Mouse (Mus musculus) olfactory bulb, adult 2 months (tissue): Measurements from ENCODE around the gene Ralgps2. TPM values are rescaled to one million over a fixed set of nuclear protein-coding genes. Genes with fewer than 3 reads are reported as not detected.

Experiments used
- H3K27ac ChIP-seq: fragments of 200-500 bp; 2 replicates; pipeline ENCODE4 v1.5.1; 2012; ENCODE audit warnings: low read depth, low read length; ENCODE audit not compliant: insufficient read depth
- H3K4me1 ChIP-seq: fragments of 200-500 bp; 2 replicates; pipeline ENCODE4 v1.6.1; 2012; ENCODE audit warnings: low read length; ENCODE audit not compliant: control insufficient read depth, insufficient read depth
- H3K4me3 ChIP-seq: fragments of 200-500 bp; 2 replicates; pipeline ENCODE4 v1.5.1; 2012; ENCODE audit warnings: mild to moderate bottlenecking, low read depth, low read length, moderate library complexity; ENCODE audit not compliant: insufficient read depth
- CTCF ChIP-seq: fragments of 200-500 bp; IDR thresholded peaks from 2 replicates; pipeline ENCODE4 v1.5.1; 2012; ENCODE audit warnings: low read depth, mild to moderate bottlenecking, low read length, moderate library complexity; ENCODE audit not compliant: insufficient read depth
- POLR2A ChIP-seq: fragments of 200-500 bp; IDR thresholded peaks from 2 replicates; pipeline ENCODE4 v1.6.1; 2012; ENCODE audit warnings: mild to moderate bottlenecking, low read depth, low read length, moderate library complexity; ENCODE audit not compliant: insufficient read depth
- WGBS: fragments of 180-500 bp; shearing (Covaris S2); methylation state at CpG from one replicate; pipeline ENCODE4 v1.1.7; 2018; 5-methylcytosine and 5-hydroxymethylcytosine counted together
- polyA plus RNA-seq: library from polyadenylated mRNA; stranded (reverse); fragments of >200 nt; gene quantifications from 2 replicates; pipeline ENCODE4 v1.2.4, GENCODE M21; 2012; ENCODE audit warnings: low replicate concordance; ENCODE audit not compliant: missing spikeins, insufficient read depth, insufficient read length

Gene Ralgps2
- polyA plus RNA-seq, 1 experiment, result not detected

DNA sequence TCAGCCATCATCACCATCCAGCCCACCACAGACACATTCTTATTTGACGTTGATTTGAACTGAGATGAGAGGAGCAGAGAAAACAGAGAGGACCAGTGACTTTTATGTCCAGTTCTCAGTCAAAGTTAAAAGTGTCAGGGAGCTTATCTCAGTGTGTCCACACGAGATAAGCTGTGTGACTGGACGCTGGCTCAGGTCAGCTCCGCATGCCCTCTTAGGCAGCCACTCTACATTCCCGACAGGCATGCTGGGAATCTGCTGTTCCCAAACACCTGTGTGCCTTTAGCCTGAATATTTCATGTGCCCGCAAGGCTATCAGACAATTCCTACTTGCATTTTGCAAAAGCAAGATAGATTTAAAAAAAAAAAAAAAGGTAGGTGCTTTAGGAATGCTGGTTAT, 125.9 kb downstream of the Ralgps2 start:
- TF ChIP-seq CTCF (no peak), POLR2A (no peak)
- WGBS, result 83% methylated on average over 6 of the region's 6 CpGs
- no peak overlapping the region for H3K27ac ChIP-seq
- no peak overlapping the region for H3K4me3 ChIP-seq
- peaks cover 5% of the 10 kb centered on the region; the same call in 1 of the 2 replicates for H3K4me1 ChIP-seq

DNA sequence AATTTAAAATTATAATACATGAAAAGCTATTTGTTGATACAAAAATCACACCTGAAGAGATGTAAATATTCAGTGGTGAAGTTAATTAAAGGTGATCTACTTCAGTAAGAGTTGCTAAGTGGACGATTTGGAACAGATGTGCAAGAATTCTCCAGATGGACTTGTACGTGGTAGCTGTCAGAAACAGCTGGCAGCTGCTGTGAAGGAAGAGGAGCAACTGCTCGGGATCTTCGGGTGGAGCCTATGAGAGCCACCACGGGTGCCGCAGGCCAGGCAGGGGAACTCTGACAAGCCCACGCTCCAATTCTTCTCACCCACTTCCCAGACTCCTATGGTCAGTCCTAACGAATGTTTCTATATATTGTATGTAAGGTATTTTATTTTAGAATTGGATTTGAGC, 126.7 kb downstream of the Ralgps2 start:
- Histone ChIP-seq H3K4me1 (peaks cover 7% of the 10 kb centered on the region; the same call in 1 of the 2 replicates), H3K4me3 (no peak overlapping the region), H3K27ac (no peak overlapping the region)
- 81% methylated on average over 8 of the region's 8 CpGs for WGBS
- TF ChIP-seq CTCF (no peak), POLR2A (no peak)

DNA sequence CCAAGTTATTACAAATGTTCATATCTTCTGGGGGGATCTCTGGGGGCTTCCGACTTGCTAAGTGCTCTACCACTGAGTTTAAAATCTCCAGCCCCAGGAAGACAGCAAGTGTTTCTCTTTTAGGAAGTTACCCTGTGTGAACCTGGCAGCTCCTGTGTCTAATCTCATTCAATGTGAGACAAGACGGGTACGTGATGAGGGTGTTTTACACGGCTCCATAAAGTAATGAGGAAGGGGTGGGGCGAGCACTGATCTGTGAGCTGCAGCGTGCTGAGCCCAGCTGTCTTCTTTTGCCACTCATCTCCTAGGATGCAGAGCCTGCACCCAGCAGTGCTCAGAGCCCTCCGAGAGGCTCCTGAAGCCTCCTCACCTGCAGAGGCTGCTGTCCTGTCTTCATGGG, 127.5 kb downstream of the Ralgps2 start:
- TF ChIP-seq POLR2A (no peak), CTCF (no peak)

DNA sequence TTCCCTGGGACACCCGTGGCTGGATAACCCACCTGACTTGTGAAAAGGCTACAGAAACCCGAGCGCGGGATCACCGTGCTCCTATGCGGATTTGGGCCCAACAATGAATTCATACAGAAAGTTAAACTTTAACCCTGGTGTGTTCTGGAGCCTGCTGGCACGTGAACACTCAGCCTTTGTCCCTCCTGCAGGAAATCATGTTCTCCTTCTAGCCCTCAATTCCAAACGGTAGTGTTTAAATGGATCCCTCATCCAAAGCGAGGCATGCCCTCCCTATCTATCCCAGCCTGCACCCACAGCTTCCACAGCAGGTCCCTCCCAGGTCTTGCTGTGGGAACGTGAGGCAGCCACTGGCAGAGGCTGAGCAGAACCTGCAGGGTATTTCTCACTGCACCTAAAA, 131.1 kb downstream of the Ralgps2 start:
- WGBS, result 48% methylated on average over 10 of the region's 10 CpGs
- TF ChIP-seq CTCF, result no peak
- H3K27ac ChIP-seq, result no peak overlapping the region
- H3K4me3 ChIP-seq, result no peak overlapping the region
- peaks cover 7% of the 10 kb centered on the region; the same call in 1 of the 2 replicates for H3K4me1 ChIP-seq

More for the DNA sequence above, 127.5 kb downstream of the Ralgps2 start:
- WGBS, result 83% methylated on average over 7 of the region's 7 CpGs
- no peak overlapping the region for H3K27ac ChIP-seq
- H3K4me3 ChIP-seq, result no peak overlapping the region
- peaks cover 7% of the 10 kb centered on the region; the same call in 1 of the 2 replicates for H3K4me1 ChIP-seq

DNA sequence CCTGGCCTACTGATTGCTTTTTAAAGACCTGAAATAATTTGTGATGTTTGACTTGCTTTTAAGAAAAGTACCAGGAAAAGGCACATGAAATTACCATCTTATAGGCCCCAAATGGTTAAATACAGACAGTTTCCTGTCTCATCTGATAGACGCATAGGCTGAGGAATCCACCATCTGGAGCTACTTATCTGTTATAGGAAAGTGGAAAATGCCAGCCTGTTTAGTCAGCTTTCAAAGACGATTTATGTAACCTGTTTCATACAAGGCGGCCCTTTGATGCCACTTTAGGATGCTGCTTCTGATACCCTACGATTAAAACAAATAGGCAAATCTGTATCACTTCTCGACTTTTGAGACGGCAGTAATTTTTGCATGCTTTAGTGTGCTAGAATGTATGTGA, 138.2 kb downstream of the Ralgps2 start:
- 58% methylated on average over 6 of the region's 6 CpGs for WGBS
- TF ChIP-seq CTCF (no peak), POLR2A (no peak)
- Histone ChIP-seq H3K27ac (no peak overlapping the region), H3K4me1 (no peaks in the 10 kb centered on the region), H3K4me3 (no peak overlapping the region)

DNA sequence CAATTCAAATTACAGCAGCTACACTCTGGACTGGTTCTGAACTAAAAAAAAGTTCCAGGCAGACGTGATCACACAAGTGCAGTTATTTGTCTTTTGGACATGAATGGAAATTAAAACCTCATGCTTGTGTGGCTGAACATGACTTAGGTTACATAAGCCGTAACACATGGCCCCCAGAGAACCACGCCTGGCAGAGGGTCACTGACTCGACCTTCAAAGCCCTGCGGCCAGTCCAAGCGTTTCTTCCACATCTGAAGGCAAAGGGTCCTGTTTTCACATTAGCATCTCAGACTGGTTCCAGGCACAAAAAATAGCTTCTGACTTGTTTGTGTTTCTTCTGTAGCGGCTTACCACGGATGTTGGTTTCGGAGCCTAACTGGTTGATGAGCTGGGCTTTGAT, 143.2 kb downstream of the Ralgps2 start:
- Histone ChIP-seq H3K27ac (no peak overlapping the region), H3K4me1 (no peaks in the 10 kb centered on the region), H3K4me3 (no peak overlapping the region)
- 89% methylated on average over 9 of the region's 9 CpGs for WGBS
- TF ChIP-seq CTCF, result no peak
- TF ChIP-seq POLR2A, result no peak

DNA sequence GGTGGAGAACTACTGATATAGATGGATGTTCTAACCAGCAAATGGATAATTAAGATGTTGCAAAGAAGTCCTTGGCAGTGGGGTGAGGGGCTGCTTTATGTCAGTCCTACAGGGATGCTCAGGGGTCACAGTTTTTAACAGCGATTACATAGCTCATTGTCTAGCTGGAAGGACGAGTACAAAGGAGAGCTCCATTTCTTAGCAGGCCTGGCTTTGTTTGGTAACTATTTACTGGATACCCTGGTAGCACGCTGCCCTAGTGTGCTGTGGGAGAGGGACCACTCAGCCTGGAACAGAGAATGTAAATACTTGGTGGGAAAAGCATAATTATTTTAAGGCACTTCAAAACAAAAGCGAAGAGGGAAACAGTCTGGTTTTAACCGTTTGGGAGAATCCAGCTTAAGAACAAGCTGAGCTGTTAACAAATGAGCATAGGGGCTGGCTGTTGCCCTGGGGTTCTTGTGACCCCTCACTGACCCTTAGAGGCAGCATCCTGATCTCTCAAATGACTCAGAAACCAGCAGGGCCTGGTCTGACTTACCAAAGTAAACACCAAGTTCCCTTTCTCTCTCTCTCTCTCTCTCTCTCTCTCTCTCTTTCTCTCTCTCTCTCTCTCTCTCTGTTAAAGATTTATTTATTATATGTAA, 149.5 kb downstream of the Ralgps2 start:
- Histone ChIP-seq H3K4me1 (no peaks in the 10 kb centered on the region), H3K4me3 (no peak overlapping the region), H3K27ac (no peak overlapping the region)
- 47% methylated on average over 5 of the region's 5 CpGs for WGBS
- TF ChIP-seq POLR2A (no peak), CTCF (no peak)

DNA sequence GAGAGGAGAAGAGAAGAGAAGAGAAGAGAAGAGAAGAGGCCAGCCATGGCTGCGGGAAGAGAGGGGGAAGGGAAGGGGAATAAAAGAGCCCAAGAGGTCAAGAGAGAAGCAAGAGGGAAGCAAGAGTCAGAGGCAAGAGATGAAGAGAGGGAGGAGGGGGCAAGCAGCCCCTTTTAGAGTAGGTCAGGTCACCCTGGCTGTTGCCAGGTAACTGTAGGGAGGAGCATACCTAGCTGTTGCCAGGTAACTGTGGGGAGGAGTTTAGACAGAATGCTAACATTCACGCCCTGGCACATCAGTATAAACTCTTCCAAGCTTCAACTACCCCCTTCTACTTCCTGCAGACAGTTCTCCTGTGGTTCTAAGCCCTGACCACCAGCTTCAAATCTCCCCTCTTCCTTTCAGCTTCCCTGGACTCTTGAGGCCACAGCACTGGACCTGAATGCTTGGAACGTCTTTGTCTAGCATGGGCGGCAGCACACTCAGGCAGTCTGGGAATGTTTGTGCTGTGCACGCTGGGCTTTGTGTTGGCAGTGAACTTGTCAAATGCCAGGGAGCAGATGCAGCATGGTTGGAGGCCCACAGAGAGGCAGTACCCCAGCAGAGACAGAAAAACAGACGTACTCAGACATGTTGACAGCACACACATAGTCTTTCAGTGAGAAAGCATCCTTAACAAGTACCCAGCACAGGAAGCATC, 152.1 kb downstream of the Ralgps2 start:
- TF ChIP-seq CTCF (no peak), POLR2A (no peak)
- Histone ChIP-seq H3K27ac (no peak overlapping the region), H3K4me1 (no peaks in the 10 kb centered on the region), H3K4me3 (no peak overlapping the region)
- WGBS, result 63% methylated on average over 6 of the region's 6 CpGs

DNA sequence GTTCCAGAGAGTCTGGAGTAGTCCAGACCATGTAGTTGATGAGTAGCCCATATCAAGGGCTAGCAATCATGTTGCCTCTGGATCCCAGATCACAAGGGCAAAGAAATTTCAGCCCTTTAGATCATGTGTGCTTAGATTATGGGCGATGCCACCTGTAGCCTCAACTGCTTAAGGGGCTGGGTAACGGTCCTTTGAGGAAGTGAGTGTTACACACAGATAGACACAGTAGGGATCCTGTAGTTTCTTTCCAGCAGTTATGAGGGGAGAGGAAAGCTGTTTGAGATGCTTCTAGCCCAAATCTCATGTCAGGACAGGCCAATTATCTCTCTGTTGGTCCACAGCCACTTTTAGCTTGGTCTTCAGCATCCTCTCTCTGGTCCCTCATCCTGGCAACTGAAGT, 153.4 kb downstream of the Ralgps2 start:
- 93% methylated on average over 2 of the region's 2 CpGs for WGBS
- Histone ChIP-seq H3K4me1 (no peaks in the 10 kb centered on the region), H3K27ac (no peak overlapping the region), H3K4me3 (no peak overlapping the region)
- TF ChIP-seq CTCF (no peak), POLR2A (no peak)
